Mouse (Mus musculus) lung, embryonic 14.5 days (tissue): ENCODE data around the gene Pdcd5. TPM values are rescaled to one million over a fixed set of nuclear protein-coding genes. Genes with fewer than 3 reads are reported as not detected.

Experiments
- ATAC-seq: fragments of 200-750 bp; cut with Nextera tagmentation; 2 replicates; pipeline ENCODE4 v1.8.0; 2017; ENCODE audit warnings: mild to moderate bottlenecking, moderate TSS enrichment, moderate library complexity; ENCODE audit not compliant: insufficient read depth
- DNase-seq: peaks from one replicate; pipeline ENCODE4 v3.0.0-alpha.2; 2015
- H3K27ac ChIP-seq: fragments of 300-500 bp; sonication (generic); 2 replicates; pipeline ENCODE4 v1.5.1; 2014; ENCODE audit warnings: low read depth, mild to moderate bottlenecking, moderate library complexity
- H3K27me3 ChIP-seq: fragments of 300-500 bp; sonication (generic); 2 replicates; pipeline ENCODE4 v1.6.1; 2014; ENCODE audit warnings: low read length, control low read depth; ENCODE audit not compliant: insufficient read depth
- H3K36me3 ChIP-seq: fragments of 300-500 bp; sonication (generic); 2 replicates; pipeline ENCODE4 v1.6.1; 2014; ENCODE audit warnings: control low read depth; ENCODE audit not compliant: insufficient read depth
- H3K4me1 ChIP-seq: fragments of 300-500 bp; sonication (generic); 2 replicates; pipeline ENCODE4 v1.6.1; 2014; ENCODE audit warnings: antibody characterized with exemption, control low read depth; ENCODE audit not compliant: insufficient read depth
- H3K4me2 ChIP-seq: fragments of 300-500 bp; sonication (generic); 2 replicates; pipeline ENCODE4 v1.6.1; 2014; ENCODE audit warnings: mild to moderate bottlenecking
- H3K4me3 ChIP-seq: fragments of 300-500 bp; sonication (generic); 2 replicates; pipeline ENCODE4 v1.5.1; 2014; ENCODE audit warnings: low read depth, low read length
- H3K9ac ChIP-seq: fragments of 300-500 bp; sonication (generic); 2 replicates; pipeline ENCODE4 v1.6.1; 2014
- H3K9me3 ChIP-seq: fragments of 300-500 bp; sonication (generic); 2 replicates; pipeline ENCODE4 v1.6.1; 2016; ENCODE audit warnings: low read depth, low read length, control low read depth
- CTCF ChIP-seq: IDR thresholded peaks from 2 replicates; pipeline ENCODE4 v1.5.1; 2016; ENCODE audit warnings: antibody characterized with exemption, low read depth
- WGBS: fragments of 180-500 bp; shearing (Covaris S2); extraction: QIAGEN DNeasy Blood & Tissue Kit; methylation state at CpG from one replicate; pipeline ENCODE4 v1.1.7; 2014; 5-methylcytosine and 5-hydroxymethylcytosine counted together
- polyA plus RNA-seq: library from polyadenylated mRNA; unstranded; fragments of >200 nt; fragmentation: Nextera tagmentation; extraction: Ambion mirVana; gene quantifications from 2 replicates; pipeline ENCODE4 v1.2.1, GENCODE M21; 2014

The Pdcd5 gene
- polyA plus RNA-seq, 1 experiment from 2014 or later: 281 TPM

- DNase-seq (no peak), ATAC-seq (no peak)
- TF ChIP-seq CTCF: no peak
- H3K4me3 ChIP-seq: no peak overlapping the region
- H3K9me3 ChIP-seq: no peaks in the 10 kb centered on the region
- 60% methylated on average over 11 of the region's 11 CpGs for WGBS
- no peak overlapping the region for H3K9ac ChIP-seq
- no peaks in the 10 kb centered on the region for H3K27me3 ChIP-seq
- H3K4me2 ChIP-seq: no peak overlapping the region
- no peak overlapping the region for H3K27ac ChIP-seq
- no peaks in the 10 kb centered on the region for H3K4me1 ChIP-seq
- peaks cover 16% of the 10 kb centered on the region for H3K36me3 ChIP-seq
Observed at GRCm38 (mm10) chr7:35686216-35686615, 38.9 kb upstream of the Pdcd5 start.

GRCm38 (mm10) chr7:35683409-35684122, 36.2 kb upstream of the Pdcd5 start:
- Histone ChIP-seq H3K36me3 (no peaks in the 10 kb centered on the region), H3K4me3 (no peak overlapping the region), H3K9ac (no peak overlapping the region), H3K27me3 (no peaks in the 10 kb centered on the region), H3K9me3 (no peaks in the 10 kb centered on the region), H3K4me1 (no peaks in the 10 kb centered on the region), H3K4me2 (no peak overlapping the region), H3K27ac (no peak overlapping the region)
- DNase-seq: no peak
- no peak for ATAC-seq
- WGBS: 86% methylated on average over 6 of the region's 6 CpGs
- no peak for TF ChIP-seq CTCF

- 69% methylated on average over 3 of the region's 3 CpGs for WGBS
- no peak overlapping the region for H3K4me3 ChIP-seq
- no peak for ATAC-seq
- H3K9ac ChIP-seq: no peak overlapping the region
- no peak overlapping the region for H3K27ac ChIP-seq
- H3K4me2 ChIP-seq: no peak overlapping the region
- no peaks in the 10 kb centered on the region for H3K27me3 ChIP-seq
- DNase-seq: no peak
- TF ChIP-seq CTCF: peak; percentile 39
- no peaks in the 10 kb centered on the region for H3K4me1 ChIP-seq
- H3K9me3 ChIP-seq: 0 out of 2 replicates have a peak, but pooled peaks cover 2% of the 10 kb centered on the region
- H3K36me3 ChIP-seq: no peaks in the 10 kb centered on the region
Observed at GRCm38 (mm10) chr7:35681559-35681958, 34.2 kb upstream of the Pdcd5 start.

GRCm38 (mm10) chr7:35678976-35679375, 31.7 kb upstream of the Pdcd5 start:
- H3K27ac ChIP-seq: no peak overlapping the region
- 0 out of 2 replicates have a peak, but pooled peaks cover 2% of the 10 kb centered on the region for H3K9me3 ChIP-seq
- H3K27me3 ChIP-seq: no peaks in the 10 kb centered on the region
- WGBS: 82% methylated on average over 4 of the region's 4 CpGs
- H3K4me3 ChIP-seq: no peak overlapping the region
- DNase-seq: no peak
- no peaks in the 10 kb centered on the region for H3K36me3 ChIP-seq
- no peaks in the 10 kb centered on the region for H3K4me1 ChIP-seq
- H3K9ac ChIP-seq: no peak overlapping the region
- H3K4me2 ChIP-seq: no peak overlapping the region
- TF ChIP-seq CTCF: no peak
- no peak for ATAC-seq

- Histone ChIP-seq H3K27ac (no peak overlapping the region), H3K27me3 (no peaks in the 10 kb centered on the region), H3K9ac (no peak overlapping the region), H3K36me3 (no peaks in the 10 kb centered on the region), H3K4me3 (no peak overlapping the region), H3K9me3 (no peaks in the 10 kb centered on the region), H3K4me1 (no peaks in the 10 kb centered on the region), H3K4me2 (no peak overlapping the region)
- ATAC-seq (no peak), DNase-seq (no peak)
- no peak for TF ChIP-seq CTCF
- WGBS: 59% methylated on average over 18 of the region's 18 CpGs
Observed at GRCm38 (mm10) chr7:35668066-35669041, 21.0 kb upstream of the Pdcd5 start.

- no peak overlapping the region for H3K4me3 ChIP-seq
- ATAC-seq: no peak
Observed at GRCm38 (mm10) chr7:35663790-35664376, 16.6 kb upstream of the Pdcd5 start.

GRCm38 (mm10) chr7:35659173-35659572, 11.9 kb upstream of the Pdcd5 start:
- Histone ChIP-seq H3K9ac (no peak overlapping the region), H3K27ac (no peak overlapping the region), H3K4me2 (no peak overlapping the region), H3K36me3 (no peaks in the 10 kb centered on the region), H3K4me3 (no peak overlapping the region), H3K9me3 (no peaks in the 10 kb centered on the region), H3K27me3 (no peaks in the 10 kb centered on the region), H3K4me1 (no peaks in the 10 kb centered on the region)
- 55% methylated on average over 3 of the region's 3 CpGs for WGBS
- ATAC-seq: no peak
- peak; percentile 38 for DNase-seq
- TF ChIP-seq CTCF: peak; percentile 72

More at GRCm38 (mm10) chr7:35663790-35664376, 16.6 kb upstream of the Pdcd5 start:
- no peak for TF ChIP-seq CTCF
- no peak overlapping the region for H3K27ac ChIP-seq
- H3K36me3 ChIP-seq: no peaks in the 10 kb centered on the region
- no peaks in the 10 kb centered on the region for H3K27me3 ChIP-seq
- no peak overlapping the region for H3K4me2 ChIP-seq
- H3K9me3 ChIP-seq: no peaks in the 10 kb centered on the region
- H3K9ac ChIP-seq: no peak overlapping the region
- H3K4me1 ChIP-seq: no peaks in the 10 kb centered on the region
- WGBS: 55% methylated on average over 16 of the region's 16 CpGs
- DNase-seq: no peak
